Mouse (Mus musculus): ENCODE results near the gene Asphd2. TPM values are rescaled to one million over a fixed set of nuclear protein-coding genes. Genes with fewer than 3 reads are reported as not detected.

Gene Asphd2
- polyA plus RNA-seq, 1 experiment from 2014 or later: 5.4 TPM

DNA sequence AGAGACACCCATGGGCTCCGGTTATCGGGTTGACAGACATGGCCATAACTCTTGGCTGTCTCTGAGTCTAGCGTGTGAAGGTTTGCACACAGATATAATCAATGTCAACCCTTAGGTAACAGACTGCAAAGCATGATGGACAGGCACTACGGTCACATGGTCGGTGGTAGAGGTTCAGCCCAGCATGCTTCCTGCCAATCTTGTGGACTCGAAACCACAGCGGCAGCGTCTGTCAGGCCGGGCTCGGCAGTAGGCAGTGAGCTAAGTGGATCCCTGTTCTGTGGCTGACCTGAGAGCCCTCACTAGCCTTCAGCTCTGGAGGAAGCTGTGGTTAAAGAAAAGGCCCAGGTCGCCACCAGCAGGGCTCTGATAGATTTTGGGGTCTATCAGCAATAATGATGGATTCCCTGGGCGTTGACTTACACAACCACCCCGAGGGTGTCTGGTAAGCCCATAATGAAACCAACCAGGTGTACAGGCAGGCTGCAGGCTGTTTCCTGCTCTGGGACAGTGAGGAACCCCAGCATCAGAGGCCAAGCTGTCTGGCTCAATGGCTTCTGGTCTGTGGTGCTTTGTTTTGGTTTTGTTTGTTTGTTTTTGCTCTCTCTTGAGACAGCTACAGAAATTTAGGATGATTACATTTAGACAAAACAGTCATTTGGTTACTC lies 9.7 kb downstream of the Asphd2 start:
- H3K27me3 ChIP-seq (ENCODE audit: control insufficient read depth, insufficient read depth, low read length): peaks cover 12% of the 10 kb centered on the region
- ATAC-seq (replicated peaks; ENCODE audit: insufficient number of reproducible peaks, low FRiP score, low TSS enrichment): no peak
- no peaks in the 10 kb centered on the region for H3K36me3 ChIP-seq (ENCODE audit: control insufficient read depth, insufficient read depth, low read length)
- H3K4me3 ChIP-seq (ENCODE audit: low read depth, low read length): no peak overlapping the region
- 0 out of 2 replicates have a peak, but pooled peaks cover 3% of the 10 kb centered on the region for H3K4me1 ChIP-seq (ENCODE audit: control insufficient read depth, insufficient read depth, low read length)
- no peaks in the 10 kb centered on the region for H3K9me3 ChIP-seq (replicated peaks; ENCODE audit: control insufficient read depth, low read length)
- H3K9ac ChIP-seq (ENCODE audit: low read depth, low read length): no peak overlapping the region
- H3K4me2 ChIP-seq: no peak overlapping the region
- no peak overlapping the region for H3K27ac ChIP-seq (ENCODE audit: low read depth, low read length)
- WGBS (ENCODE audit: insufficient replicate concordance): 83% methylated on average over 13 of the region's 13 CpGs

DNA sequence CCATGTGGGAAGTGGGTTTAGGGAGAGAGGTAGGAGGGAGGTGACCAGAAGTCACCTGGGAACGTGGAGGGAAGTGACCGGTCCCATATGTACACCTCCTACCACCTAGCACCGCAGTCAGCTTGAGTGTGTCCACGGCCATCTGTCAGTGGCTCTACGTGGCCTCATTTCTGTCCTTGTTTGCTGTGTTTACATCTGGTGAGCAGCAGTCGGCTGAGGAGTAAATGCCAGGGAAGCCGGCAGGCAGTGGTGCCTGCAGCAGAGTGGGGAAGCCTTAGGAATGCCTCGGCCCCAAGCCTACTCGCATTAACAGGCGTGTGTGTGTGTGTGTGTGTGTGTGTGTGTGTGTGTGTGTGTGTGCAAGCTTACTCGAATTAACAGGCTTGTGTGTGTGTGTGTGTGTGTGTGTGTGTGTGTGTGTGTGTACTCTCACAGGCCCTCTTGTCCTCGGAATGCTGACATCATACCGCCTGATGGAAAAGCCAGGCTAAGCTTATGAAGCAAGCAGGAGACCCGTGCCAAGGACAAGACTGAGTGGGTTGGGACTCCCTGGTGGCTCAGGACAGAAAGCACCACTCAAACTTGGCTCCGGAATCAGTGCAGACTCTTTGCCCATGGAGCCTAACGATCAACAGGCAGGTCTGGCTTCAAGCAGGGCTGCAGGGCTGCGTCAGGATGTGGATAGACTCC lies 11.9 kb downstream of the Asphd2 start:
- Histone ChIP-seq H3K27me3 (ENCODE audit: control insufficient read depth, insufficient read depth, low read length) (no peaks in the 10 kb centered on the region), H3K27ac (ENCODE audit: low read depth, low read length) (no peak overlapping the region), H3K4me2 (no peak overlapping the region), H3K4me1 (ENCODE audit: control insufficient read depth, insufficient read depth, low read length) (0 out of 2 replicates have a peak, but pooled peaks cover 3% of the 10 kb centered on the region), H3K36me3 (ENCODE audit: control insufficient read depth, insufficient read depth, low read length) (no peaks in the 10 kb centered on the region), H3K9me3 (replicated peaks; ENCODE audit: control insufficient read depth, low read length) (no peaks in the 10 kb centered on the region), H3K9ac (ENCODE audit: low read depth, low read length) (no peak overlapping the region), H3K4me3 (ENCODE audit: low read depth, low read length) (no peak overlapping the region)
- 68% methylated on average over 17 of the region's 17 CpGs for whole genome bisulfite sequencing (ENCODE audit: insufficient replicate concordance)
- no peak for ATAC-seq (replicated peaks; ENCODE audit: insufficient number of reproducible peaks, low FRiP score, low TSS enrichment)

GRCm38 (mm10) chr5:112382042-112382441 lies 12.6 kb downstream of the Asphd2 start:
- Histone ChIP-seq H3K9me3 (replicated peaks; ENCODE audit: control insufficient read depth, low read length) (no peaks in the 10 kb centered on the region), H3K36me3 (ENCODE audit: control insufficient read depth, insufficient read depth, low read length) (no peaks in the 10 kb centered on the region), H3K27ac (ENCODE audit: low read depth, low read length) (no peak overlapping the region), H3K4me1 (ENCODE audit: control insufficient read depth, insufficient read depth, low read length) (0 out of 2 replicates have a peak, but pooled peaks cover 3% of the 10 kb centered on the region), H3K4me2 (no peak overlapping the region), H3K9ac (ENCODE audit: low read depth, low read length) (no peak overlapping the region), H3K27me3 (ENCODE audit: control insufficient read depth, insufficient read depth, low read length) (no peaks in the 10 kb centered on the region), H3K4me3 (ENCODE audit: low read depth, low read length) (no peak overlapping the region)
- ATAC-seq (replicated peaks; ENCODE audit: insufficient number of reproducible peaks, low FRiP score, low TSS enrichment): no peak
- 71% methylated on average over 9 of the region's 9 CpGs for WGBS (ENCODE audit: insufficient replicate concordance)

GRCm38 (mm10) chr5:112381154-112381553 lies 13.5 kb downstream of the Asphd2 start:
- Histone ChIP-seq H3K4me3 (ENCODE audit: low read depth, low read length) (no peak overlapping the region), H3K9me3 (replicated peaks; ENCODE audit: control insufficient read depth, low read length) (no peaks in the 10 kb centered on the region), H3K27me3 (ENCODE audit: control insufficient read depth, insufficient read depth, low read length) (no peaks in the 10 kb centered on the region), H3K4me2 (no peak overlapping the region), H3K27ac (ENCODE audit: low read depth, low read length) (no peak overlapping the region), H3K36me3 (ENCODE audit: control insufficient read depth, insufficient read depth, low read length) (no peaks in the 10 kb centered on the region), H3K4me1 (ENCODE audit: control insufficient read depth, insufficient read depth, low read length) (0 out of 2 replicates have a peak, but pooled peaks cover 3% of the 10 kb centered on the region), H3K9ac (ENCODE audit: low read depth, low read length) (no peak overlapping the region)
- no peak for ATAC-seq (replicated peaks; ENCODE audit: insufficient number of reproducible peaks, low FRiP score, low TSS enrichment)
- WGBS (ENCODE audit: insufficient replicate concordance): 58% methylated on average over 11 of the region's 11 CpGs

DNA sequence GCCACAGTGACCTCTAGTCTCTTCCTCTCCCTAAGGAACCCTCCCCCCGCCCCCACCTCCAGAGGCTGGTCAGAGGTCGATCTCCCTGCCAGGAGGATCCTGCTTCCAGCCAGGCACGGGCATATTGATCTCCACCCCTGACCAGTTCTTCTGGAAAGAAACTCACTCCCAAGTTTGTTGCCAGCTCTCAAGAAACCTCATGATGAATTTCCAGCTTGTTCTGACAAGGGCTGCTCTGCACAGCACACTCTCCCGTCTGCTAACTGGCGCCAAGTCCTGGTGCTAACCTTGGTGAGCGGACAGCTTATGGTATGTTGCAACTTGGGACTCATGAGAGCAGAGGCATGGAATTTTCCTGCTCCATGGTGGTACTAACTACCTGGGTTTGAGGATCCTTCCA lies 15.9 kb downstream of the Asphd2 start:
- WGBS (ENCODE audit: insufficient replicate concordance): 83% methylated on average over 6 of the region's 6 CpGs
- no peak overlapping the region for H3K27ac ChIP-seq (ENCODE audit: low read depth, low read length)
- no peak for ATAC-seq (replicated peaks; ENCODE audit: insufficient number of reproducible peaks, low FRiP score, low TSS enrichment)
- 0 out of 2 replicates have a peak, but pooled peaks cover 3% of the 10 kb centered on the region for H3K4me1 ChIP-seq (ENCODE audit: control insufficient read depth, insufficient read depth, low read length)
- peaks cover 3% of the 10 kb centered on the region for H3K27me3 ChIP-seq (ENCODE audit: control insufficient read depth, insufficient read depth, low read length)
- H3K9ac ChIP-seq (ENCODE audit: low read depth, low read length): no peak overlapping the region
- H3K4me3 ChIP-seq (ENCODE audit: low read depth, low read length): no peak overlapping the region
- no peak overlapping the region for H3K4me2 ChIP-seq
- H3K36me3 ChIP-seq (ENCODE audit: control insufficient read depth, insufficient read depth, low read length): 0 out of 2 replicates have a peak, but pooled peaks cover 4% of the 10 kb centered on the region
- no peaks in the 10 kb centered on the region for H3K9me3 ChIP-seq (replicated peaks; ENCODE audit: control insufficient read depth, low read length)

GRCm38 (mm10) chr5:112377380-112377779 lies 17.3 kb downstream of the Asphd2 start:
- no peak overlapping the region for H3K4me3 ChIP-seq (ENCODE audit: low read depth, low read length)
- no peaks in the 10 kb centered on the region for H3K9me3 ChIP-seq (replicated peaks; ENCODE audit: control insufficient read depth, low read length)
- no peak overlapping the region for H3K27ac ChIP-seq (ENCODE audit: low read depth, low read length)
- H3K4me2 ChIP-seq: no peak overlapping the region
- WGBS (ENCODE audit: insufficient replicate concordance): 89% methylated on average over 1 of the region's 1 CpGs
- no peak overlapping the region for H3K9ac ChIP-seq (ENCODE audit: low read depth, low read length)
- ATAC-seq (replicated peaks; ENCODE audit: insufficient number of reproducible peaks, low FRiP score, low TSS enrichment): no peak
- H3K27me3 ChIP-seq (ENCODE audit: control insufficient read depth, insufficient read depth, low read length): peaks cover 3% of the 10 kb centered on the region
- 0 out of 2 replicates have a peak, but pooled peaks cover 4% of the 10 kb centered on the region for H3K36me3 ChIP-seq (ENCODE audit: control insufficient read depth, insufficient read depth, low read length)
- 0 out of 2 replicates have a peak, but pooled peaks cover 3% of the 10 kb centered on the region for H3K4me1 ChIP-seq (ENCODE audit: control insufficient read depth, insufficient read depth, low read length)

DNA sequence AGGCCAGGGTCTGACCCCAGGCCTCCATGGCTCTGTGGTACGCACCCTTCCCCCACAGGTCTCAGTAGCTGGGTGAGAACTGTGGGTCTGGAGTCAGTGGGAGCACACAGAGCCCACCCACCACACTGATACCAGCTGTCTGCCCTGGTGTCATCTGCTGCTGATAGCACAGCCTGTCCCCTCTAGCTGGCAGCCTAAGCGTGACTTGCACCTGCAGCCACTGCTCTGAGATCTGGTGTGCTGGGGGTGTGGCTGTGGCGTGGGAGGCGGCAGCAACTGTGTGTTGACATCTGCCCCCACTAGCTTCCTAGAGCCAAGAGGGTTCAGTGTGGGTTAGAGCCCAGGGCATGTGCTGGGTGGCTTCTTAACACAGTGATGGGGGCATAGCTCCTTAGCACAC lies 18.6 kb downstream of the Asphd2 start:
- Histone ChIP-seq H3K27me3 (ENCODE audit: control insufficient read depth, insufficient read depth, low read length) (peaks cover 3% of the 10 kb centered on the region), H3K9ac (ENCODE audit: low read depth, low read length) (no peak overlapping the region), H3K36me3 (ENCODE audit: control insufficient read depth, insufficient read depth, low read length) (0 out of 2 replicates have a peak, but pooled peaks cover 6% of the 10 kb centered on the region), H3K4me3 (ENCODE audit: low read depth, low read length) (no peak overlapping the region), H3K4me2 (no peak overlapping the region), H3K27ac (ENCODE audit: low read depth, low read length) (no peak overlapping the region), H3K4me1 (ENCODE audit: control insufficient read depth, insufficient read depth, low read length) (no peaks in the 10 kb centered on the region), H3K9me3 (replicated peaks; ENCODE audit: control insufficient read depth, low read length) (no peaks in the 10 kb centered on the region)
- WGBS (ENCODE audit: insufficient replicate concordance): 84% methylated on average over 4 of the region's 4 CpGs
- ATAC-seq (replicated peaks; ENCODE audit: insufficient number of reproducible peaks, low FRiP score, low TSS enrichment): no peak

DNA sequence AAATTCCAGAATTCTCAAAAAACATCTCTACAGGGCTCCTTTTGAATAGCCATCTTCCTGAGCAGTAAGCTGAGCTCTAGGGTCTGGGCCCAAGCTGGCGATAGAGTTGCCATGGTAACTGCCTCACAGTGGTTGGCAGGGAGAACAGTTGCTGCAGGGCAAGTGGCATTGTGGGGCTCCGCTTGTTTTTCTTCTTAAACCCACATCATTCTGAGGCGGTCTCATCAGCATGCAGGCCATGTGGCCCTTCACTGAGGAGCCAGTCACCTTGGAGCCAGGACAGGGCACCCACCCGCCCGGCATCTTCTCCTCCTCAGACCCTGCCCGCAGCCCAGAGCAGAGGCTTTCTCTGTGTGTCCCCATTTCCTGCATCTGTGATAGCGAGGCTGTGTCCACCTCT lies 22.7 kb downstream of the Asphd2 start:
- no peak overlapping the region for H3K27ac ChIP-seq (ENCODE audit: low read depth, low read length)
- no peak overlapping the region for H3K4me2 ChIP-seq
- H3K4me3 ChIP-seq (ENCODE audit: low read depth, low read length): no peak overlapping the region
- H3K36me3 ChIP-seq (ENCODE audit: control insufficient read depth, insufficient read depth, low read length): peaks cover 10% of the 10 kb centered on the region; the same call in 1 of the 2 replicates
- 76% methylated on average over 7 of the region's 7 CpGs for WGBS (ENCODE audit: insufficient replicate concordance)
- H3K4me1 ChIP-seq (ENCODE audit: control insufficient read depth, insufficient read depth, low read length): no peaks in the 10 kb centered on the region
- H3K9ac ChIP-seq (ENCODE audit: low read depth, low read length): no peak overlapping the region
- no peaks in the 10 kb centered on the region for H3K9me3 ChIP-seq (replicated peaks; ENCODE audit: control insufficient read depth, low read length)
- no peak for ATAC-seq (replicated peaks; ENCODE audit: insufficient number of reproducible peaks, low FRiP score, low TSS enrichment)
- H3K27me3 ChIP-seq (ENCODE audit: control insufficient read depth, insufficient read depth, low read length): peaks cover 3% of the 10 kb centered on the region

All from heart, embryonic 11.5 days (tissue).